In genomic region chr7:19271238-19272172, GRCm38 (mm10) we compare ENCODE assay signal across 1 mouse cellular context.
TF ChIP-seq lines count a peak whose summit lies in the region.

TSS of gene Vasp (minus strand) at chr7:19271817.

TF ChIP-seq in MEL, 35 proteins besides CTCF, POLR2A, EP300 and RAD21 (continued from another document):
- TF ChIP-seq TAL1 (IDR thresholded peaks at IDR 0.05; ENCODE audit: low read length) = no peak
- TF ChIP-seq USF1 (IDR thresholded peaks at IDR 0.05; ENCODE audit: low read depth, low read length) = no peak
